Mouse (Mus musculus): ENCODE measurements around the gene Eid1. TPM values are rescaled to one million over a fixed set of nuclear protein-coding genes. Genes with fewer than 3 reads are reported as not detected.

Gene Eid1
- polyA plus RNA-seq, 1 experiment from 2014 or later, result 135 TPM

- under 1% methylated on average over 34 of the region's 34 CpGs for WGBS
- peak; percentile 76 for DNase-seq (ENCODE audit: low spot score)
- peaks cover 68% of the 10 kb centered on the region for H3K27me3 ChIP-seq (ENCODE audit: low read depth, poor library complexity, severe bottlenecking)
- H3K9me3 ChIP-seq (replicated peaks), result no peaks in the 10 kb centered on the region
- H3K4me3 ChIP-seq, result peak overlapping the region; percentile 66
- H3K4me1 ChIP-seq, result peaks cover 28% of the 10 kb centered on the region
- H3K36me3 ChIP-seq, result no peaks in the 10 kb centered on the region
- peak overlapping the region; percentile 74 for H3K27ac ChIP-seq
Measured at GRCm38 (mm10) chr2:125723408-125724085, 50.7 kb downstream of the Eid1 start.

GRCm38 (mm10) chr2:125724086-125724430 lies 51.2 kb downstream of the Eid1 start, which contains the start of gene Shc4:
Gene Shc4 (minus strand): TSS chr2:125724148.
- Histone ChIP-seq H3K36me3 (no peaks in the 10 kb centered on the region), H3K9me3 (replicated peaks) (no peaks in the 10 kb centered on the region), H3K27me3 (ENCODE audit: low read depth, poor library complexity, severe bottlenecking) (peaks cover 69% of the 10 kb centered on the region), H3K27ac (peak within 1 kb of the TSS; percentile 74), H3K4me3 (peak within 1 kb of the TSS; percentile 66), H3K4me1 (peaks cover 28% of the 10 kb centered on the region)
- under 1% methylated on average over 15 of the region's 15 CpGs for WGBS
- DNase-seq (ENCODE audit: low spot score), result peak; percentile 79

Other genes with a start within 250 kb of the Eid1 start
- gene Gm9913, start 168.0 kb upstream of the Eid1 start, polyA plus RNA-seq (2016; fragmentation: Nextera tagmentation; extraction: Ambion mirVana), result 0.14 and 0.16 TPM in 2 replicates
- 4.5 and 5.6 TPM in 2 replicates for gene Fbn1, start 165.1 kb upstream of the Eid1 start, polyA plus RNA-seq (2016; fragmentation: Nextera tagmentation; extraction: Ambion mirVana)
- gene Cep152, start 48.0 kb upstream of the Eid1 start, polyA plus RNA-seq (2016; fragmentation: Nextera tagmentation; extraction: Ambion mirVana), result 10.0 and 11.1 TPM in 2 replicates
- 1.4 TPM in 2 replicates for gene Shc4, start 51.1 kb downstream of the Eid1 start, polyA plus RNA-seq (2016; fragmentation: Nextera tagmentation; extraction: Ambion mirVana)
- gene Secisbp2l, start 109.8 kb downstream of the Eid1 start, polyA plus RNA-seq (2016; fragmentation: Nextera tagmentation; extraction: Ambion mirVana), result 12.3 and 16.2 TPM in 2 replicates
- 33.0 and 37.2 TPM in 2 replicates for gene Galk2, start 186.0 kb downstream of the Eid1 start, polyA plus RNA-seq (2016; fragmentation: Nextera tagmentation; extraction: Ambion mirVana)
- 88.0 and 93.5 TPM in 2 replicates for gene Cops2, start 186.0 kb downstream of the Eid1 start, polyA plus RNA-seq (2016; fragmentation: Nextera tagmentation; extraction: Ambion mirVana)